Mouse (Mus musculus) heart, embryonic 11.5 days (tissue): Measurements from ENCODE around the gene 2300002M23Rik. TPM values are rescaled to one million over a fixed set of nuclear protein-coding genes. Genes with fewer than 3 reads are reported as not detected.

ENCODE experiments used
- ATAC-seq: fragments of 200-750 bp; cut with Nextera tagmentation; replicated peaks from 2 replicates; pipeline ENCODE4 v1.8.0; 2017; ENCODE audit warnings: moderate library complexity; ENCODE audit not compliant: insufficient number of reproducible peaks, low FRiP score, low TSS enrichment
- H3K27ac ChIP-seq: fragments of 300-500 bp; sonication (generic); 2 replicates; pipeline ENCODE4 v1.5.1; 2014; ENCODE audit warnings: mild to moderate bottlenecking, low read depth, low read length
- H3K27me3 ChIP-seq: fragments of 300-500 bp; sonication (generic); 2 replicates; pipeline ENCODE4 v1.6.1; 2014; ENCODE audit warnings: mild to moderate bottlenecking, low read length, mixed read lengths; ENCODE audit not compliant: control insufficient read depth, insufficient read depth
- H3K36me3 ChIP-seq: fragments of 300-500 bp; sonication (generic); 2 replicates; pipeline ENCODE4 v1.6.1; 2014; ENCODE audit warnings: mild to moderate bottlenecking, low read length, moderate library complexity, mixed read lengths; ENCODE audit not compliant: control insufficient read depth, insufficient read depth
- H3K4me1 ChIP-seq: fragments of 300-500 bp; sonication (generic); 2 replicates; pipeline ENCODE4 v1.6.1; 2014; ENCODE audit warnings: low read length; ENCODE audit not compliant: control insufficient read depth, insufficient read depth
- H3K4me2 ChIP-seq: fragments of 300-500 bp; sonication (generic); 2 replicates; pipeline ENCODE4 v1.6.1; 2014; ENCODE audit warnings: mild to moderate bottlenecking, moderate library complexity
- H3K4me3 ChIP-seq: fragments of 300-500 bp; sonication (generic); 2 replicates; pipeline ENCODE4 v1.5.1; 2014; ENCODE audit warnings: low read depth, low read length
- H3K9ac ChIP-seq: fragments of 300-500 bp; sonication (generic); 2 replicates; pipeline ENCODE4 v1.6.1; 2014; ENCODE audit warnings: mild to moderate bottlenecking, low read depth, low read length, moderate library complexity
- H3K9me3 ChIP-seq: fragments of 300-500 bp; sonication (generic); replicated peaks from 2 replicates; pipeline ENCODE4 v1.6.1; 2016; ENCODE audit warnings: low read length; ENCODE audit not compliant: control insufficient read depth
- WGBS: fragments of 180-500 bp; shearing (Covaris S2); extraction: QIAGEN DNeasy Blood & Tissue Kit; methylation state at CpG from one replicate; pipeline ENCODE4 v1.1.7; 2014; ENCODE audit not compliant: insufficient replicate concordance; 5-methylcytosine and 5-hydroxymethylcytosine counted together
- polyA plus RNA-seq: library from polyadenylated mRNA; unstranded; fragments of >200 nt; fragmentation: Nextera tagmentation; extraction: Ambion mirVana; gene quantifications from 2 replicates; pipeline ENCODE4 v1.2.1, GENCODE M21; 2014

The 2300002M23Rik gene
- polyA plus RNA-seq, result not detected in 2 replicates

- 53% methylated on average over 3 of the region's 3 CpGs for WGBS
- Histone ChIP-seq H3K27me3 (peaks cover 24% of the 10 kb centered on the region), H3K4me3 (no peak within 1 kb of the TSS), H3K27ac (no peak within 1 kb of the TSS), H3K9ac (no peak within 1 kb of the TSS), H3K36me3 (no peaks in the 10 kb centered on the region), H3K9me3 (no peaks in the 10 kb centered on the region), H3K4me2 (no peak within 1 kb of the TSS), H3K4me1 (0 out of 2 replicates have a peak, but pooled peaks cover 2% of the 10 kb centered on the region)
- no peak for ATAC-seq
Measured at GRCm38 (mm10) chr17:35567150-35567549, at the start of gene 2300002M23Rik. 2300002M23Rik (plus strand) TSS chr17:35567450.

GRCm38 (mm10) chr17:35517526-35517925 lies 49.7 kb upstream of the 2300002M23Rik start:
- peak overlapping the region; percentile 41; the same call in 1 of the 2 replicates for H3K27ac ChIP-seq
- H3K4me1 ChIP-seq, result peaks cover 18% of the 10 kb centered on the region
- H3K9me3 ChIP-seq, result no peaks in the 10 kb centered on the region
- H3K4me3 ChIP-seq, result peak overlapping the region; percentile 70
- H3K9ac ChIP-seq, result peak overlapping the region; percentile 74
- H3K4me2 ChIP-seq, result peak overlapping the region; percentile 90
- no peak for ATAC-seq
- 11% methylated on average over 12 of the region's 12 CpGs for WGBS
- no peaks in the 10 kb centered on the region for H3K27me3 ChIP-seq
- H3K36me3 ChIP-seq, result no peaks in the 10 kb centered on the region; the same call in 1 of the 2 replicates

GRCm38 (mm10) chr17:35524354-35524753 lies 42.9 kb upstream of the 2300002M23Rik start:
- ATAC-seq, result no peak
- no peaks in the 10 kb centered on the region for H3K27me3 ChIP-seq
- no peaks in the 10 kb centered on the region for H3K9me3 ChIP-seq
- H3K4me1 ChIP-seq, result no peaks in the 10 kb centered on the region
- WGBS, result 86% methylated on average over 9 of the region's 9 CpGs
- H3K9ac ChIP-seq, result no peak overlapping the region
- peaks cover 7% of the 10 kb centered on the region for H3K36me3 ChIP-seq
- no peak overlapping the region for H3K4me3 ChIP-seq
- no peak overlapping the region for H3K4me2 ChIP-seq
- no peak overlapping the region for H3K27ac ChIP-seq

GRCm38 (mm10) chr17:35526644-35527043 lies 40.6 kb upstream of the 2300002M23Rik start:
- H3K27me3 ChIP-seq, result no peaks in the 10 kb centered on the region
- no peaks in the 10 kb centered on the region for H3K4me1 ChIP-seq
- no peak overlapping the region for H3K4me2 ChIP-seq
- WGBS, result 70% methylated on average over 8 of the region's 8 CpGs
- ATAC-seq, result no peak
- H3K9me3 ChIP-seq, result no peaks in the 10 kb centered on the region
- H3K27ac ChIP-seq, result no peak overlapping the region
- H3K36me3 ChIP-seq, result peaks cover 9% of the 10 kb centered on the region
- no peak overlapping the region for H3K9ac ChIP-seq
- H3K4me3 ChIP-seq, result no peak overlapping the region

- no peaks in the 10 kb centered on the region for H3K9me3 ChIP-seq
- no peak overlapping the region for H3K4me3 ChIP-seq
- H3K4me1 ChIP-seq, result peaks cover 2% of the 10 kb centered on the region; the same call in 1 of the 2 replicates
- peaks cover 4% of the 10 kb centered on the region for H3K27me3 ChIP-seq
- no peak overlapping the region for H3K9ac ChIP-seq
- WGBS, result 2% methylated on average over 3 of the region's 3 CpGs
- H3K36me3 ChIP-seq, result peaks cover 5% of the 10 kb centered on the region
- ATAC-seq, result no peak
- H3K4me2 ChIP-seq, result no peak overlapping the region
- no peak overlapping the region for H3K27ac ChIP-seq
Measured at GRCm38 (mm10) chr17:35532360-35532759, 34.9 kb upstream of the 2300002M23Rik start.

GRCm38 (mm10) chr17:35532901-35533300 lies 34.3 kb upstream of the 2300002M23Rik start, which contains the start of gene Psors1c2:
Psors1c2 (plus strand) TSS chr17:35533201.
- H3K9ac ChIP-seq, result no peak within 1 kb of the TSS
- no peak within 1 kb of the TSS for H3K4me3 ChIP-seq
- H3K9me3 ChIP-seq, result no peaks in the 10 kb centered on the region
- H3K36me3 ChIP-seq, result peaks cover 5% of the 10 kb centered on the region
- peaks cover 2% of the 10 kb centered on the region; the same call in 1 of the 2 replicates for H3K4me1 ChIP-seq
- no peak within 1 kb of the TSS for H3K27ac ChIP-seq
- no peak for ATAC-seq
- peaks cover 4% of the 10 kb centered on the region for H3K27me3 ChIP-seq
- 21% methylated on average over 7 of the region's 7 CpGs for WGBS
- H3K4me2 ChIP-seq, result no peak within 1 kb of the TSS; the same call in 1 of the 2 replicates

- ATAC-seq, result no peak; the same call in 1 of the 2 replicates
- Histone ChIP-seq H3K4me1 (peaks cover 2% of the 10 kb centered on the region; the same call in 1 of the 2 replicates), H3K27me3 (peaks cover 4% of the 10 kb centered on the region), H3K4me2 (no peak overlapping the region), H3K4me3 (no peak overlapping the region), H3K27ac (no peak overlapping the region), H3K9ac (no peak overlapping the region), H3K36me3 (peaks cover 2% of the 10 kb centered on the region; the same call in 1 of the 2 replicates), H3K9me3 (no peaks in the 10 kb centered on the region)
- 12% methylated on average over 6 of the region's 6 CpGs for WGBS
Measured at GRCm38 (mm10) chr17:35534343-35534742, 32.9 kb upstream of the 2300002M23Rik start.

GRCm38 (mm10) chr17:35537421-35537820 lies 29.8 kb upstream of the 2300002M23Rik start:
- 76% methylated on average over 4 of the region's 4 CpGs for WGBS
- ATAC-seq, result no peak
- H3K27me3 ChIP-seq, result peaks cover 4% of the 10 kb centered on the region
- H3K9me3 ChIP-seq, result no peaks in the 10 kb centered on the region
- no peak overlapping the region for H3K4me2 ChIP-seq
- no peak overlapping the region for H3K27ac ChIP-seq
- H3K36me3 ChIP-seq, result no peaks in the 10 kb centered on the region
- H3K4me1 ChIP-seq, result peaks cover under 1% of the 10 kb centered on the region; the same call in 1 of the 2 replicates
- no peak overlapping the region for H3K9ac ChIP-seq
- no peak overlapping the region for H3K4me3 ChIP-seq

- no peak for ATAC-seq
- WGBS, result 74% methylated on average over 1 of the region's 1 CpGs
Measured at GRCm38 (mm10) chr17:35538476-35538875, 28.8 kb upstream of the 2300002M23Rik start.

More at GRCm38 (mm10) chr17:35538476-35538875, 28.8 kb upstream of the 2300002M23Rik start:
- Histone ChIP-seq H3K36me3 (no peaks in the 10 kb centered on the region), H3K4me1 (peaks cover 3% of the 10 kb centered on the region), H3K4me3 (no peak overlapping the region), H3K4me2 (no peak overlapping the region), H3K27me3 (no peaks in the 10 kb centered on the region), H3K9me3 (no peaks in the 10 kb centered on the region), H3K27ac (no peak overlapping the region), H3K9ac (no peak overlapping the region)
